Mouse (Mus musculus): ENCODE measurements around the gene Gm26602. TPM values are rescaled to one million over a fixed set of nuclear protein-coding genes. Genes with fewer than 3 reads are reported as not detected.

Gene Gm26602
- total RNA-seq, 1 experiment from 2014 or later, result not detected

GRCm38 (mm10) chr10:79914131-79914947, 3.7 kb downstream of the Gm26602 start:
- no peak for ATAC-seq (replicated peaks; ENCODE audit: insufficient number of reproducible peaks, low FRiP score, low TSS enrichment, poor library complexity, severe bottlenecking)

- ATAC-seq (replicated peaks; ENCODE audit: insufficient number of reproducible peaks, low FRiP score, low TSS enrichment, poor library complexity, severe bottlenecking), result no peak
These were observed 4.4 kb downstream of the Gm26602 start for GRCm38 (mm10) chr10:79914948-79915596.

DNA sequence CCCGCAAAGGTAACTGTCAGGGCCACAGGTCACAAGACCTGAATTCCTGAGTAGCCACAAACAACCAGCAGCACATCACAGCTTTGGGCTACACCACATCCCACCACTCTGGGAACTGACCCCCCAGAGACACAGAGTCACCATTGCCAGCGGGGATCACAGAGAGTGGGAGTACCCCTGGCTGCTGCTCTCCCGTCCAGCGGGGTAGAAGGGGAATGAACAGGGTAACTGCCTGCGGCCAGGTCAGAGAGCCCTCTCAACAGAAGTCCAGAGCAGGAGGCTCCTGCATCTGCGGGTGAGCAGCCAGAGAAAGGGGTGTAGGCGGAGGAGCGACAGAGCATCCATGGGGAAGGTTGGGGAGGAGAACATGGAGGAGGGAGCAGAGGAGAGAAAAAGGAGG, 5.4 kb downstream of the Gm26602 start:
- no peak for ATAC-seq (replicated peaks; ENCODE audit: insufficient number of reproducible peaks, low FRiP score, low TSS enrichment, poor library complexity, severe bottlenecking)

DNA sequence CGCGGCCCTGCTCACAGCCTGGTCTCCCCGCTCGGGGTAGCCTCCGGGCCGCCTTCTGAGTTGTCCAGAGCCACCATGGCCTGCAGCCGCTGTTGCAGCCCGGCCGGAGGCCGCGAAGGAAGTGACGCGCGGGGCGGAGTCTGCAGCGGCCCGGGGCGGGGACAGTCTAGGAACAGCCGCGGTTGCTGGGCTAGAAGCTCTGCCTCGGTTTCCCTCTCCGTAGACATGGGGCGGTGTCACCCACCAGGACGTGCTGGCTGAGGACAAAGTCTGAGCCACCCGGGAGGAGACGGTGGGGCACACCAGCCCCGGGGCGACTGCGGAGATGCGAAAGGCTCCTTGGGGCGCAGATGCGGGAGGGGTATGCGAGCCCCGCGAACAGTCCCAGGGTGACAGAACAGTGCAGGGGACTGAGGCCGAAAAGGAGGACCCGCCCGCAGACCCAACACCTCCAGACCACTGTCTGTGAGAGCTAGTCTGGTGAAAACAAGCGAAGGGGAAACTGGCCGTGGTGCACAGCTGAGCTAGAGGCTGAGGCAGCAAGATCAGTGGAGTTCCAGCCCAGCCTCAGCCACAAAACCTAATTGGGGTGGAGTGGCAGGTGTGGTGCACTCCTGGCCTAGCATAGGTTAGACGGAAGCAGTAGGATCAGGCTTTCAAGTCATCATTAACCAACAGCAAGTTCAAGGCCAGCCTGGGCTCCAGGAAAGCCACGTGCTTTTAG, 6.3 kb downstream of the Gm26602 start, which contains the start of gene Kiss1r:
TSS of gene Kiss1r (plus strand) at position 164 of the 724 bp plus-strand sequence.
- ATAC-seq (replicated peaks; ENCODE audit: insufficient number of reproducible peaks, low FRiP score, low TSS enrichment, poor library complexity, severe bottlenecking), result peak; percentile 64

DNA sequence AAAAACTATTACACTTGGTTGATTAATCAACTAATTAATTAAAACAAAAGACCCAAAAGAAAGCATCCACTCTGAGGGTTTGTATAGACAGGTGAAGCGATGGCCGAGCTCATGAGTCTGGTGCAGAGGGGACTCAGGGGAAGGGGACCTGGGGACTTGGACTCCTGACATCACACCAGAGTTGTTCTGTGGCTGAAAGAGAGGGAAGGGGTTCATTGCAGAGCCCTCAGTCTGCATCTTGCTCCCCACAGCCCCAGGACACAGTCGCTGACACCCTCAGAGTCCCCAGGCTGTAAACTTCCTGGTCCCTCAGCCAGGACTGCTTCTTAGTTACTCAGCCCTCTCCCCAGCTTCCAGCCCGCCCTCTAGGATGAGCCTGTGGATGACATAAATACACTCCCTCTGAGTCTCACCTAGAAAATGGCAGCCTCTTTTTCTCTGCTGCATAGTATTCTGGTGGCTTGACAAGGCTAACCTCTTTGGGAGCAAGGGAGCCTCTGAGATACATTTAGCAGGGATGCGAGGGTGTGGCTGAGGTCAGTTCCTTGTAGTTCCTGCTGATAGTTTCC, 7.0 kb downstream of the Gm26602 start:
- ATAC-seq (replicated peaks; ENCODE audit: insufficient number of reproducible peaks, low FRiP score, low TSS enrichment, poor library complexity, severe bottlenecking), result no peak

DNA sequence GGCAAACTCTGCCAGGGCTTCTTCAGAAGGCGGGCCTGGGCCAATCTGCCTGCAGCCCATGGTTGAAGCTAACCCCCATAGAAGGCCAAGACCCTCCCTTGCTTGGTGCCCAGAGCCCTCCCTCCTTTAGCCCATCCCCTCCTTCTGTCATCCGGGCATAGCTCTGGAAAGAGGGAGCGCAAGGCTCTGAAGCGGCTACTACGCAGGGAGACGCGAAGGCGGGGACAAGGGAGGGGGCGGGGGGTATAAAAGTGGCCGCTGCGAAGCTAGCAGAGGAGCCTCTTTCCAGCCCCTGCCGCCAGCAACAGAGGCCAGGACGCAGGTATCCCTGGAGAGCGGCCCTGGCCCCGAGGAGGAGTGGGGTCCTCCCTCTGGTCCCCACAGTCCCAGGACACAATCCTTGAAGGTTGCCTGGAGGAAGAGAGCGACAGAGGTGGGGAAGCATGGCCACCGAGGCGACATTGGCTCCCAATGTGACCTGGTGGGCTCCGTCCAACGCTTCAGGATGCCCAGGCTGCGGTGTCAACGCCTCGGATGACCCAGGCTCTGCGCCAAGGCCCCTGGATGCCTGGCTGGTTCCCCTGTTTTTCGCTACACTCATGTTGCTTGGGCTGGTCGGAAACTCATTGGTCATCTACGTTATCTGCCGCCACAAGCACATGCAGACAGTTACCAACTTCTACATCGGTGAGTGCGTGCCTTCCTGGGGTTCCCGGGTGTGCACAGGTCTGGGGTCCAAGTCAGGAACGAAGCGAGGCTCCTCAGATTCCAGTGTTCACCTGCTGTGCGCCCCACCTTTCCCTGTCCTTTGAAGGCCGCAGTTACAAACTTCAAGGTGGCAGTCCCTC, 7.8 kb downstream of the Gm26602 start:
- ATAC-seq (replicated peaks; ENCODE audit: insufficient number of reproducible peaks, low FRiP score, low TSS enrichment, poor library complexity, severe bottlenecking), result no peak

DNA sequence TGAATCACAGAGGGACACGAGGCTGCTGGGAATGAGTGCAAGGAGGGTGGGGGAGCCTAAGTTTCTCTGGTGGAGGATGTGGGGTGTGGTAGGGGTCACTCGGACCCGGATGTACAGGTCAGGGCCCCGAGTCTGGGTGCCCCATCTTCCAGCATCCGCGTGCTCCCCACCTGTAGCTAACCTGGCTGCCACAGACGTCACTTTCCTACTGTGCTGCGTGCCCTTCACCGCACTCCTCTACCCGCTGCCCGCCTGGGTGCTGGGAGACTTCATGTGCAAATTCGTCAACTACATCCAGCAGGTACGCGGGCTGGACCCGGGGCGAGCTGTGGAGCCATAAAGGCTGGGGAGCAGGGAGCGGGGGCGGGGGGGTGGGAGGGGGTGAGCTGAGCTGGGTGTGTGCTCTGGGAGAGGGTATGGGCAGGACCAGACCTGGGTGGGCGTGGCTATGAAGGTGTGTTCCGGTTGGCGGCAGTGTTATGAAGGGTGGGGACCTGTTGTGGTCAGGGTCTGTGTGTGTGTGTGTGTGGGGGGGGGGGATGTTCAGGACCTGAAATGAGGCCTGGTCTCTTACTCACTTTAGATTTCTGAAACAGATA, 8.7 kb downstream of the Gm26602 start:
- ATAC-seq (replicated peaks; ENCODE audit: insufficient number of reproducible peaks, low FRiP score, low TSS enrichment, poor library complexity, severe bottlenecking), result no peak

DNA sequence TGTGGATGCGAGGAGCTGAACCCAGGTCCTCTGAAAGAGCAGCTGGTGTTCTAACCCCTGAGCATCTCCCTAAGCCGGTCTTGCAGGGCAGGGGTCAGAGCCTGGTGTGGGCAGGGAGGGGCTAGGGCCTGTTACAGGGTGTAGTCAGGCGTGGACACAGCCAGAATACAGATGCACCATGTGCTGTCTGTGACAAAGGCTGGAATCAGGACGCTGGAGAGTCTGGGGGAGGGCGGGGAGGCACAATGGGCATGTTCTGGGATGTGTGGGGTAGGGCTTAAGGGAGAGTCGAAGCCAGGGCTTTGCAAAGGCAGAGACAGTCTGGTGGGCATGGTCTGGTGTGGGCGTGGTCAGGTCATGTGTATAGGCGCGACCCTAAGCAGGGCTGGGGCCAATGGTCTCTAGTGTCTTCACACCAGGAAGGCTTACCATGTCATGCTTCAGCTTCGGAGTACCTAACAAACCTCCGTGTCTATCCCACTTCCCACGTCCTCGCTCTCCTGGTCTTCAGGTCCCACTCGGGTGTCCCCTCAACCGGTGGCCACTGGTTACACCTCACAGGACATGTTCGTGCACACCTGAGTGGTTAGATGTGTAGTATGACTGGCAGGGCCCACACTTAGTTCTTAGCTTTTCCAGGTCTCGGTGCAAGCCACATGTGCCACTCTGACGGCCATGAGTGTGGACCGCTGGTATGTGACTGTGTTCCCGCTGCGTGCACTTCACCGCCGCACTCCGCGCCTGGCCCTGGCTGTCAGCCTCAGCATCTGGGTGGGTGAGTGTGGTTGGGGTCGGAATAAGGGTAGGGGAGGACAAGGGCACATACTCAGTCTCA, 9.6 kb downstream of the Gm26602 start:
- no peak for ATAC-seq (replicated peaks; ENCODE audit: insufficient number of reproducible peaks, low FRiP score, low TSS enrichment, poor library complexity, severe bottlenecking)

- ATAC-seq (replicated peaks; ENCODE audit: insufficient number of reproducible peaks, low FRiP score, low TSS enrichment, poor library complexity, severe bottlenecking), result no peak
These were observed 10.4 kb downstream of the Gm26602 start, which contains the start of gene R3hdm4 for GRCm38 (mm10) chr10:79920958-79921535. TSS of gene R3hdm4 (minus strand) at chr10:79921208.

DNA sequence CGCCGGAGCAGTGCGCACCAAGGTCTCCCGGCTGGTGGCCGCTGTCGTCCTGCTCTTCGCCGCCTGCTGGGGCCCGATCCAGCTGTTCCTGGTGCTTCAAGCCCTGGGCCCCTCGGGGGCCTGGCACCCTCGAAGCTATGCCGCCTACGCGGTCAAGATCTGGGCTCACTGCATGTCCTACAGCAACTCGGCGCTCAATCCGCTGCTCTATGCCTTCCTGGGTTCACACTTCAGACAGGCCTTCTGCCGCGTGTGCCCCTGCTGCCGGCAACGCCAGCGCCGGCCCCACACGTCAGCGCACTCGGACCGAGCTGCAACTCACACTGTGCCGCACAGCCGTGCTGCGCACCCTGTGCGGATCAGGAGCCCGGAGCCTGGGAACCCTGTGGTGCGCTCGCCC, 10.9 kb downstream of the Gm26602 start:
- no peak for ATAC-seq (replicated peaks; ENCODE audit: insufficient number of reproducible peaks, low FRiP score, low TSS enrichment, poor library complexity, severe bottlenecking)

GRCm38 (mm10) chr10:79924998-79925784, 14.5 kb downstream of the Gm26602 start:
- ATAC-seq (replicated peaks; ENCODE audit: insufficient number of reproducible peaks, low FRiP score, low TSS enrichment, poor library complexity, severe bottlenecking), result peak; percentile 24

DNA sequence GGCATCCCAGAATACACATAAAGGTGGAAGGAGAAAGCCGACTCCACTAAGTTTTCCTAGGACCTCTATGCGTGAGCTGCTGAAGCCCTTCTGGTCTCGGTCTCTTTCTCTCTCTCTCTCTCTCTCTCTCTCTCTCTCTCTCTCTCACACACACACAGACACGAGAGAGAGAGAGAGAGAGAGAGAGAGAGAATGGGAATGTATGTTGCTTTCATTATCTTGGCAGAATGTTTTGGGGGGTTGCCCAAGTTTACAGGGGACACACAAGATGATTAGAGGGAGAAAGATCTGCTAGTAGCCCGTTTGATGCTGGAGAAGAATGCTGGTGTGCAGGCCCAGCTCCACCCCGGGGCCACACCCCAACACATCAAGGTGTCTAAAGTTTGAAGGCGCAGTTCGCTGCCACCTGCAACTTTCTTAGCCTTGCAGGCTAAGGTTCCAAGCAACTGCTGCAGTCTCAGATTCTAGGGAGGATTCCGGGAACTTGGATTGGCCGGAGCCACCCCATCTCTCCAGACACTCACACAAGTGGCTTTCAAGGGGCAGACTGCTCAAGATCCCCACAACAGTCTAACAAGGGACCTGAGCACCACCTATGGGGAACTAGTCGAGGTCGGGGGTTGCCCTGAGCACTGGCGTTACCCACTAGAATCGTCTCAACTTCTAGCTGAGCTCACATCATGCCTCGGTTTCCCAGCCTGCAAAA, 15.3 kb downstream of the Gm26602 start:
- ATAC-seq (replicated peaks; ENCODE audit: insufficient number of reproducible peaks, low FRiP score, low TSS enrichment, poor library complexity, severe bottlenecking), result no peak

DNA sequence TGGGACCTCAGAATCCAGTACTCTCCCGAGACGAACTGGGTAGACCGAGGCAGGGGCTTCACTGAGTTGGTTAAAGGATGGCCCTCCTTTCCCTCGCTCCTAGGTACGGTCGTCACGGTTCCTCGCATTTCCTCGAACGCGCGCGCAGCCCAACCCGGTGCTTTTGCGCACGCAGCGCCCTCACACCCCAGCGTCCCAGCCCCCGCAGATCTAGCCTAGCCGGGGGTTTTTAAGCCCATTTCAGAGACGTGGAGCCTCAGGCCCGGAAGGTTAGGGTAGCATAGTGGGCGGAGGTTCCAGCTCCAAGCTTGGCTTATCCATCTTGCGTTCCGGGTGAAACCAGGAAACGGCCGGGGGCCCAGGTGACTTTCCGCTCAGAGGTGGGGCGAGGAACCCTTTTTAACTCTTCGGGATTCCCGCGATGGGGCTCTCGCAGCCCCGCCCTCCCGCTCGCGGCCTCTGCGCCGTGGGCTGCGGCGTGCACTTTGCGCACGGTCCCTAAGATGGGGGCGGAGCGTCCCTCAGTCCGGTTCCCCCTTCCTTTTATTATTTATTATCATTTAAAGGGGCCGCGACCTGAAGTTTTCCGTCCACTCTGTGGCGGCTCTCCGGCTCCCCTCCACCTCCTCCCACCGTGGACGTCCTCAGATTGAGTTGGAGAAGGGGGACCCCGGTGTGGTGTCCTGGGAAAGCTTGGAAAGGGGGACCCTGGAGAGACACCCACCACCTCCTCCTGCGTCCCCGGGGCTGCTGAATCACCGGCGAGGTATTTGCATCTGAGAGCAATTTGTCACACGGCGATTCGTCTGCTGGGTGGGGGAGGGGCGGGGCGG, 16.1 kb downstream of the Gm26602 start, which contains the start of gene Arid3a:
TSS of gene Arid3a (plus strand) at position 553 of the 833 bp plus-strand sequence.
- ATAC-seq (replicated peaks; ENCODE audit: insufficient number of reproducible peaks, low FRiP score, low TSS enrichment, poor library complexity, severe bottlenecking), result peak; percentile 49

- 0 out of 2 replicates have a peak, but pooled peaks have one; percentile 2 for ATAC-seq (replicated peaks; ENCODE audit: insufficient number of reproducible peaks, low FRiP score, low TSS enrichment, poor library complexity, severe bottlenecking)
These were observed 16.8 kb downstream of the Gm26602 start for GRCm38 (mm10) chr10:79927324-79928029.
